Mouse (Mus musculus) small intestine, adult 2 months (tissue): ENCODE measurements around the gene Rnf180.

ENCODE experiments used
- CTCF ChIP-seq: fragments of 200-500 bp; IDR thresholded peaks from 2 replicates; pipeline ENCODE4 v1.5.1; 2012; ENCODE audit warnings: low read depth, mild to moderate bottlenecking, control low read depth, inconsistent platforms, low read length, moderate library complexity, mixed read lengths; ENCODE audit not compliant: insufficient replicate concordance, insufficient read length; ENCODE audit errors: extremely low read depth
- POLR2A ChIP-seq: fragments of 200-500 bp; IDR thresholded peaks from 2 replicates; pipeline ENCODE4 v1.6.1; 2012; ENCODE audit warnings: low read depth, mild to moderate bottlenecking, control low read depth, inconsistent platforms, low read length, moderate library complexity

- TF ChIP-seq CTCF (no peak), POLR2A (no peak)
Observed at GRCm38 (mm10) chr13:105081862-105082261, 212.8 kb downstream of the Rnf180 start, which contains the start of gene 4933425L06Rik.
